Mouse (Mus musculus) spleen, adult 2 months (tissue): ENCODE measurements around the gene Ctsl. TPM values are rescaled to one million over a fixed set of nuclear protein-coding genes. Genes with fewer than 3 reads are reported as not detected.

Experiments used
- DNase-seq, 2 experiments: peaks; one replicate each; pipeline versions ENCODE4 v3.0.0 to v3.0.0-alpha.2; 2012 to 2021; ENCODE audit warnings: low spot score in 2 of 2, low read depth in 1 of 2
- H3K27ac ChIP-seq: fragments of 200-500 bp; 2 replicates; pipeline ENCODE4 v1.5.1; 2012; ENCODE audit warnings: low read length, inconsistent platforms; ENCODE audit not compliant: insufficient read depth
- H3K27me3 ChIP-seq: fragments of 200-500 bp; 2 replicates; pipeline ENCODE4 v1.6.1; 2012; ENCODE audit warnings: mild to moderate bottlenecking, moderate library complexity, low read length, inconsistent platforms; ENCODE audit not compliant: control insufficient read depth, insufficient read depth
- H3K36me3 ChIP-seq: fragments of 200-500 bp; 2 replicates; pipeline ENCODE4 v1.6.1; 2012; ENCODE audit warnings: mild to moderate bottlenecking, low read length, inconsistent platforms; ENCODE audit not compliant: control insufficient read depth, insufficient read depth
- H3K4me1 ChIP-seq: fragments of 200-500 bp; 2 replicates; pipeline ENCODE4 v1.6.1; 2011; ENCODE audit warnings: inconsistent platforms; ENCODE audit not compliant: control insufficient read depth, insufficient read depth, insufficient read length
- H3K4me3 ChIP-seq: fragments of 200-500 bp; 2 replicates; pipeline ENCODE4 v1.5.1; 2011; ENCODE audit warnings: mild to moderate bottlenecking, inconsistent platforms; ENCODE audit not compliant: insufficient read depth, insufficient read length; ENCODE audit errors: extremely low read depth
- CTCF ChIP-seq: fragments of 200-500 bp; IDR thresholded peaks from 2 replicates; pipeline ENCODE4 v1.5.1; 2011; ENCODE audit warnings: mild to moderate bottlenecking, inconsistent platforms; ENCODE audit not compliant: insufficient read depth, insufficient read length, insufficient replicate concordance; ENCODE audit errors: extremely low read depth
- POLR2A ChIP-seq: fragments of 200-500 bp; IDR thresholded peaks from 2 replicates; pipeline ENCODE4 v1.6.1; 2011; ENCODE audit warnings: low read depth, low read length, inconsistent platforms
- WGBS: fragments of 180-500 bp; shearing (Covaris S2); methylation state at CpG from one replicate; pipeline ENCODE4 v1.1.7; 2018; 5-methylcytosine and 5-hydroxymethylcytosine counted together
- polyA plus RNA-seq: library from polyadenylated mRNA; depleted of rRNA; stranded (reverse); fragments of >200 nt; gene quantifications from 2 replicates; pipeline ENCODE4 v1.2.3, GENCODE M21; 2012

Gene Ctsl
- polyA plus RNA-seq, 1 experiment = 23.1 TPM

GRCm38 (mm10) chr13:64362139-64362538, 8.6 kb downstream of the Ctsl start:
- TF ChIP-seq CTCF (no peak), POLR2A (no peak)
- H3K36me3 ChIP-seq = no peaks in the 10 kb centered on the region
- 87% methylated on average over 6 of the region's 6 CpGs for WGBS
- H3K4me3 ChIP-seq = no peak overlapping the region
- H3K4me1 ChIP-seq = no peaks in the 10 kb centered on the region
- no peak overlapping the region for H3K27ac ChIP-seq
- no peaks in the 10 kb centered on the region for H3K27me3 ChIP-seq
- DNase-seq = no peak

- WGBS = 97% methylated on average over 3 of the region's 3 CpGs
- no peak for DNase-seq
- H3K27me3 ChIP-seq = no peaks in the 10 kb centered on the region
- no peak for TF ChIP-seq CTCF
- TF ChIP-seq POLR2A = no peak
- H3K36me3 ChIP-seq = no peaks in the 10 kb centered on the region
- no peaks in the 10 kb centered on the region for H3K4me1 ChIP-seq
- no peak overlapping the region for H3K27ac ChIP-seq
- no peak overlapping the region for H3K4me3 ChIP-seq
Measured at GRCm38 (mm10) chr13:64361020-64361419, 9.7 kb downstream of the Ctsl start.

- no peak for DNase-seq
- no peaks in the 10 kb centered on the region for H3K27me3 ChIP-seq
- H3K4me1 ChIP-seq = no peaks in the 10 kb centered on the region
- H3K36me3 ChIP-seq = no peaks in the 10 kb centered on the region
- TF ChIP-seq CTCF (no peak), POLR2A (no peak)
- H3K27ac ChIP-seq = no peak overlapping the region
- 94% methylated on average over 3 of the region's 3 CpGs for WGBS
- no peak overlapping the region for H3K4me3 ChIP-seq
Measured at GRCm38 (mm10) chr13:64359702-64360101, 11.0 kb downstream of the Ctsl start.

GRCm38 (mm10) chr13:64358476-64358875, 12.2 kb downstream of the Ctsl start:
- Histone ChIP-seq H3K36me3 (no peaks in the 10 kb centered on the region), H3K4me1 (no peaks in the 10 kb centered on the region), H3K27ac (no peak overlapping the region), H3K4me3 (no peak overlapping the region), H3K27me3 (no peaks in the 10 kb centered on the region)
- TF ChIP-seq CTCF (no peak), POLR2A (no peak)
- DNase-seq = no peak
- 85% methylated on average over 1 of the region's 1 CpGs for WGBS

- Histone ChIP-seq H3K4me1 (no peaks in the 10 kb centered on the region), H3K4me3 (no peak overlapping the region), H3K27ac (no peak overlapping the region), H3K36me3 (no peaks in the 10 kb centered on the region), H3K27me3 (no peaks in the 10 kb centered on the region)
- no peak for TF ChIP-seq POLR2A
- no peak for TF ChIP-seq CTCF
- 82% methylated on average over 5 of the region's 5 CpGs for WGBS
- DNase-seq = no peak
Measured at GRCm38 (mm10) chr13:64357389-64357788, 13.3 kb downstream of the Ctsl start.

GRCm38 (mm10) chr13:64349474-64349873, 21.2 kb downstream of the Ctsl start:
- TF ChIP-seq POLR2A = no peak
- no peak for TF ChIP-seq CTCF
- Histone ChIP-seq H3K27me3 (no peaks in the 10 kb centered on the region), H3K4me3 (no peak overlapping the region), H3K4me1 (no peaks in the 10 kb centered on the region), H3K27ac (no peak overlapping the region), H3K36me3 (no peaks in the 10 kb centered on the region)
- no peak for DNase-seq
- 89% methylated on average over 2 of the region's 2 CpGs for whole genome bisulfite sequencing

- WGBS = 18% methylated on average over 9 of the region's 9 CpGs
- no peak for TF ChIP-seq CTCF
- DNase-seq = no peak
Measured at GRCm38 (mm10) chr13:64344082-64344501, 26.6 kb downstream of the Ctsl start.

More at GRCm38 (mm10) chr13:64344082-64344501, 26.6 kb downstream of the Ctsl start:
- H3K4me1 ChIP-seq = no peaks in the 10 kb centered on the region
- no peaks in the 10 kb centered on the region for H3K27me3 ChIP-seq
- no peak overlapping the region for H3K27ac ChIP-seq
- H3K4me3 ChIP-seq = peak overlapping the region; percentile 46; the same call in 1 of the 2 replicates
- no peaks in the 10 kb centered on the region for H3K36me3 ChIP-seq
